Mouse (Mus musculus) lung, adult 10 weeks (tissue): ENCODE data around the gene Adam21. TPM values are rescaled to one million over a fixed set of nuclear protein-coding genes. Genes with fewer than 3 reads are reported as not detected.

Experiments used
- polyA plus RNA-seq: library from polyadenylated mRNA; stranded (reverse); fragments of 350-450 nt; fragmentation: Illumina TruSeq; extraction: RNeasy Lipid Tissue Mini Kit (QIAGEN cat#74804); gene quantifications from one replicate; pipeline ENCODE4 v1.2.3, GENCODE M21; 2014; ENCODE audit warnings: low read depth, low replicate concordance; ENCODE audit not compliant: insufficient read depth

Gene Adam21
- polyA plus RNA-seq, result not detected

DNA sequence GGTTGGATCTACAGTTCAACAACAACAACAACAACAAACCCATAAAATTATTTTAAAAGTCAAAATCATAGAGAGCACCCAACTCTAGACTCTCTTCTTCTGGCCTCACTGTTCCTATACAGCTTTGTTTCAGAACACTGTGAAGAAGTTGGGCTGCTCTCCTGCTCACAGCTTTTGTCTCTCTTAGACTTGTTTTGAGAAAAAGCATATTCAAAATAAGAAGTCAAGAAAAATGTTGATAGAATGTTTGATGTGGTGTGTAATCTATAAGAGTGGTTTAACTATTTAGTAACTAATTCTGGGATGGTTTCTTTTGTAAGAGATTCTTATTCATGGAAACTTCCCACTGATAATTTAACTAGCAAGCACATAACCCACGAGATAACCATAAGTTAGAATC, at the start of gene Adam21:
Adam21 (minus strand) TSS at position 101 of the 400 bp plus-strand sequence.

DNA sequence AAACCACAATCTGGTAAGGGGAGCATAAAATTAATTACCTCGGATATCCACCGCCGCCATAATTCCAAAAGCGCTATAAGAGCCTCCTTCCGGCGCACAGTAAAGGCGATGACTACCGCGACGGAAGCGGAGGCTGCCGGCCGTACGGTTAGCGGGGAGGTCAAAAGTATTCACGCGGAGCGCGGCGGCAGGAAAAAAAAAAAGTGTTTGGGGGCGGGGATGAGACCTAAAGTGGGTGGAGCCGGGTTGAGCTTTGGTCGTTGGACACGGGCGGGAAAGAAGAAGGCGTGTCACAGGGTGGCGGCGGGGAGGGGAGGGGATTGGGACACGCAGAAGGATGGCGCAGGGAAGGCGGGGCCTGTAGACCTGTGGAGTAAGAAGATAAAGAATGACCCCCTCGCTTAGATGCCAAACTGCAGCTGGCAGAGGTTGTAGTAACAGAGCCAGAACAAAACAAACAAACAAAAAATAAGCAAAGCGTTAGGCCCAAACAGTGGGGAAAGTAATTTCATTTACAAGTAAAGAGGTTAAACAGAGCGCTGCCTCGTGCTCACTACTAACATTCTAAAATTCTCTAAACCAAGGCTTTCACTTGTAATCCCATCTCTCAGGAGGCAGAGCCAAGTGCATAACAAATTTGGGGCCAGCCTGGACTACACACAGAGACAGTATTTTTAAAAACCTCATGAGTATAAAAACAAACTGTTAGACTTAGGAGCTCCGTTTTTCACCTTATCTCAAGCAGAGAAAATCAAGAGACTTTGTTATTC, 26.8 kb upstream of the Adam21 start, which contains the start of gene Med6:
Med6 (minus strand) TSS at position 107 of the 770 bp plus-strand sequence.

DNA sequence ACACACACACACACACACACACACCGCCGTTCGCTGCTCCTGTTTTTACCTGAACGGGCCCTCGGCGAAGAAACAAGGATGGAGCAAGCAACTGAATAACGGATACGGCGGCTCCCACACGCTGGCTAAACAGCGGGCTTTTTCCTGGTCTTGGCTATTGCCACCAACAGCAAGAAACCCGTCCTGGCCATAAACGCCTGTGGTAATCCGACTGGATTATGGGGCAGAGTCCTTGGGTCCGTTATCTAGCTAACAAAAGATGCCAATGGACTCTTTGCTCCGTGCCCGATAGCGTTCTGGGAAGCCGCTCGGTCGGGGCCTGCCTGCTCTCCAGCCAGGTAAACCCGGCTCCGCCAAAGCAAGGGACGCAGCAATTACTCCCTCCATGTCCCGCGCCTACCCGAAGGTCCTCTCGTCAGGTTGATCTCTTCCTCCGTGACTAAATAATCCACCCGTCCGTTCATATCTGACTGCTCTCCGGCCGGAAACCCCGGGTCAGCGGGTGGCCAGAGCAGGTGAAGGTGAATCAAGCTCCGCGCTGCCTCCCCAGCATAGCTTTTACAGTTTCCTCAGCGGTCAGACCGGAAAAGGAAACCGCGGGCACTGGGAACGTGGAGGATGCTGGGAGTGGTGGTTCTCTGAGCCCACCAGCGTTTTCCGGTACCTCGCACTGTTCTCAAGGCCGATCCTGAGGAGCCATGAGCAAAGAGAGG, 35.8 kb downstream of the Adam21 start, which contains the start of the genes Gm20498 and Synj2bp:
Gm20498 (minus strand) TSS at position 590 of the 713 bp plus-strand sequence.
Synj2bp (minus strand) TSS at position 596 of the 713 bp plus-strand sequence.

Other genes starting within 250 kb of the Adam21 start
- gene Slc8a3, start 235.3 kb downstream of the Adam21 start, polyA plus RNA-seq, result 0.19 TPM
- gene Gm4787, start 189.0 kb downstream of the Adam21 start, polyA plus RNA-seq, result 0.27 TPM
- 0.35 TPM for gene Adam4, start 146.5 kb downstream of the Adam21 start, polyA plus RNA-seq
- 125 TPM for gene Cox16, start 83.3 kb downstream of the Adam21 start, polyA plus RNA-seq
- 8.6 TPM for gene Gm20498, start 35.6 kb downstream of the Adam21 start, polyA plus RNA-seq
- 24.3 TPM for gene Synj2bp, start 35.6 kb downstream of the Adam21 start, polyA plus RNA-seq
- gene Med6, start 26.5 kb upstream of the Adam21 start, polyA plus RNA-seq, result 35.9 TPM
- gene Ttc9, start 62.8 kb upstream of the Adam21 start, polyA plus RNA-seq, result 12.3 TPM
- gene Map3k9, start 212.7 kb upstream of the Adam21 start, polyA plus RNA-seq, result 1.2 TPM